Mouse (Mus musculus) adrenal gland, adult 8-10 months (tissue): ENCODE measurements around the gene Cmbl. TPM values are rescaled to one million over a fixed set of nuclear protein-coding genes. Genes with fewer than 3 reads are reported as not detected.

Source experiments
- DNase-seq: peaks from one replicate; pipeline ENCODE4 v3.0.0; 2022
- total RNA-seq, 4 experiments: library from RNA; stranded (reverse); gene quantifications; 2 replicates each; pipeline ENCODE4 v1.2.4; 2022

Cmbl gene
- total RNA-seq, 4 experiments from 2014 or later: 160 to 274 (median 195) TPM

- no peak for DNase-seq
These were observed 62.3 kb downstream of the Cmbl start for GRCm38 (mm10) chr15:31627277-31628154.

GRCm38 (mm10) chr15:31628180-31628579, 63.0 kb downstream of the Cmbl start:
- no peak for DNase-seq

- DNase-seq: no peak
These were observed 64.4 kb downstream of the Cmbl start for GRCm38 (mm10) chr15:31629556-31629955.

GRCm38 (mm10) chr15:31631396-31631858, 66.2 kb downstream of the Cmbl start:
- no peak for DNase-seq

GRCm38 (mm10) chr15:31632478-31632877, 67.3 kb downstream of the Cmbl start:
- peak; percentile 27 for DNase-seq

GRCm38 (mm10) chr15:31634582-31634981, 69.4 kb downstream of the Cmbl start:
- DNase-seq: no peak

GRCm38 (mm10) chr15:31636091-31636595, 71.0 kb downstream of the Cmbl start:
- DNase-seq: peak; percentile 83

Other genes starting within 250 kb of the Cmbl start
- 1 to 10 TPM; 1.1 to 3.8 (median 2.7) TPM for gene Ankrd33b, start 197.7 kb upstream of the Cmbl start, total RNA-seq
- gene Ropn1l, start 111.7 kb upstream of the Cmbl start, total RNA-seq: 1 to 10 TPM; 2.1 to 3.3 (median 2.4) TPM
- 100 to 1,000 TPM; 143 to 180 (median 160) TPM for gene March6, start 34.3 kb upstream of the Cmbl start, total RNA-seq
- gene Cct5, start 36.4 kb downstream of the Cmbl start, total RNA-seq: 100 to 1,000 TPM; 232 to 302 (median 271) TPM
- gene Fam173b, start 36.5 kb downstream of the Cmbl start, total RNA-seq: 10 to 100 TPM; 25.9 to 29.7 (median 27.9) TPM